Comparison of ENCODE assay signal across 12 mouse cellular contexts in the genomic region with DNA sequence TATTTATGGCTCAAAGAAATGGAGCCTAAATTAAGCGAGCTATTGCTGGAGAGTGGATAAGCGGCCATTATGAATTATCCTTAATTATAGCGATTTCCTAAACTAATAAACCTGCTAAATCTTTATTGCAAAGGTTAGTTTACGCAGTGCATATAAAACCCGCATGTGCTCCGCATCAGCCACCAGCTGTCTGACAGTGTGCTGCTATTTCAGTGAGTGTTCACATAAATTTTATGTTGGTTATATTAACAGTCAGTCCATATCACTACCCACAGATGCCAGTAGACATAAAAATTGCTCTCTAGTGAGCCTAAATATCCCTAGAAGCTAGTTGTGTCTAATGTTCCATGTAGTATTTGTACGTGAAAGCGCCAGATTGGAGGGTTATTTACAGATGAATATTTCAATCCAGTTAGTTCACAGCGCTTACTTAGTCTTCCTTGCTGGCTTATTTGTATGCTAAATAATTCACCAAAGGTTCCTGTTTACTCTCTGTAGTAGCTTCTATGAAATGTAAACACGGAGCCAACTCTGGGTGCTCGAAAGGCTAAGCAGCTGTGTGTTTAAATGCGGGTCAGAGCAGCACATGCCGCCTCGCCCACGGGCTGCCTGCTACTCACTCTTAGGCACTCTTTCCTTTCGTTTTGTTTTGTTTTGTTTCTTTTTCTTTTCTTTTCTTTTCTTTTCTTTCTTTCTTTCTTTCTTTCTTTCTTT.
DNase-seq lines count a peak whose midpoint lies in the region; ATAC-seq and TF ChIP-seq lines count a peak whose summit lies in the region.
"Had no signal": no experiment of that assay in that cellular context is flagged by ENCODE, and none has a peak within 500 bp of the region (broad histone marks: within the 10 kb centered on the region; RNA-seq: fewer than 3 reads in every experiment).

No protein-coding gene starts in this region.

- no peak overlapping the region for H3K9ac ChIP-seq in heart, embryonic 11.5 days (ENCODE audit: low read depth, low read length)
- no peak overlapping the region for H3K9ac ChIP-seq in intestine, postnatal 0 days (ENCODE audit: low read depth, low read length)
- no peak overlapping the region for H3K9ac ChIP-seq in intestine, embryonic 15.5 days
- H3K9ac ChIP-seq in midbrain, embryonic 14.5 days (replicated peaks; ENCODE audit: low read length), result no peak overlapping the region
- no peak overlapping the region for H3K9ac ChIP-seq in midbrain, embryonic 16.5 days (ENCODE audit: low read depth, low read length)
- H3K9ac ChIP-seq in neural tube, embryonic 15.5 days (replicated peaks), result no peak overlapping the region
- H3K9ac ChIP-seq: hindbrain, embryonic 12.5 days; liver, embryonic 14.5 days had no signal

- peaks cover 4% of the 10 kb centered on the region; the same call in 1 of the 2 replicates for H3K27me3 ChIP-seq in heart, embryonic 11.5 days (ENCODE audit: control insufficient read depth, insufficient read depth, low read length)
- no peaks in the 10 kb centered on the region for H3K27me3 ChIP-seq in intestine, postnatal 0 days (replicated peaks; ENCODE audit: control insufficient read depth, insufficient read depth, low read length)
- no peaks in the 10 kb centered on the region for H3K27me3 ChIP-seq in intestine, embryonic 15.5 days (replicated peaks)
- peaks cover 11% of the 10 kb centered on the region; the same call in 1 of the 2 replicates for H3K27me3 ChIP-seq in midbrain, embryonic 14.5 days (ENCODE audit: control insufficient read depth, insufficient read depth, low read length)
- H3K27me3 ChIP-seq in midbrain, embryonic 16.5 days (ENCODE audit: control insufficient read depth, insufficient read depth, low read depth, low read length), result peaks cover 3% of the 10 kb centered on the region; the same call in 1 of the 2 replicates
- H3K27me3 ChIP-seq in neural tube, embryonic 15.5 days (replicated peaks), result peaks cover 70% of the 10 kb centered on the region

- no peak overlapping the region for H3K4me3 ChIP-seq in heart, embryonic 11.5 days (ENCODE audit: low read depth, low read length)
- H3K4me3 ChIP-seq in intestine, postnatal 0 days (ENCODE audit: low read depth, low read length), result no peak overlapping the region
- H3K4me3 ChIP-seq in intestine, embryonic 15.5 days (replicated peaks), result no peak overlapping the region
- H3K4me3 ChIP-seq in midbrain, embryonic 14.5 days (replicated peaks; ENCODE audit: low read depth, low read length), result no peak overlapping the region
- no peak overlapping the region for H3K4me3 ChIP-seq in midbrain, embryonic 16.5 days (ENCODE audit: low read depth, low read length)
- H3K4me3 ChIP-seq in neural tube, embryonic 15.5 days (replicated peaks), result no peak overlapping the region
- H3K4me3 ChIP-seq: hindbrain, embryonic 12.5 days had no signal

- no peak overlapping the region for H3K27ac ChIP-seq in heart, embryonic 11.5 days (ENCODE audit: low read depth, low read length)
- H3K27ac ChIP-seq in intestine, postnatal 0 days (ENCODE audit: low read depth, low read length), result no peak overlapping the region; the same call in 1 of the 2 replicates
- no peak overlapping the region for H3K27ac ChIP-seq in intestine, embryonic 15.5 days
- H3K27ac ChIP-seq in midbrain, embryonic 14.5 days (replicated peaks; ENCODE audit: low read depth, low read length), result no peak overlapping the region
- H3K27ac ChIP-seq in midbrain, embryonic 16.5 days (ENCODE audit: low read length), result no peak overlapping the region
- H3K27ac ChIP-seq in neural tube, embryonic 15.5 days (replicated peaks), result no peak overlapping the region
- H3K27ac ChIP-seq: embryonic facial prominence, embryonic 10.5 days; liver, embryonic 14.5 days had no signal

- no peaks in the 10 kb centered on the region for H3K36me3 ChIP-seq in heart, embryonic 11.5 days (ENCODE audit: control insufficient read depth, insufficient read depth, low read length)
- H3K36me3 ChIP-seq in intestine, postnatal 0 days (ENCODE audit: control insufficient read depth, insufficient read depth), result 0 out of 2 replicates have a peak, but pooled peaks cover 7% of the 10 kb centered on the region
- no peaks in the 10 kb centered on the region for H3K36me3 ChIP-seq in intestine, embryonic 15.5 days
- no peaks in the 10 kb centered on the region for H3K36me3 ChIP-seq in midbrain, embryonic 14.5 days (ENCODE audit: control insufficient read depth, insufficient read depth, low read length)
- no peaks in the 10 kb centered on the region for H3K36me3 ChIP-seq in midbrain, embryonic 16.5 days (ENCODE audit: control insufficient read depth, insufficient read depth, low read length)
- H3K36me3 ChIP-seq in neural tube, embryonic 15.5 days, result no peaks in the 10 kb centered on the region
- H3K36me3 ChIP-seq: hindbrain, embryonic 12.5 days had no signal

- ATAC-seq in heart, embryonic 11.5 days (replicated peaks; ENCODE audit: insufficient number of reproducible peaks, low FRiP score, low TSS enrichment), result no peak
- ATAC-seq in intestine, postnatal 0 days, result no peak
- ATAC-seq in intestine, embryonic 15.5 days, result no peak
- no peak for ATAC-seq in midbrain, embryonic 14.5 days (ENCODE audit: low FRiP score, low TSS enrichment)
- no peak for ATAC-seq in midbrain, embryonic 16.5 days
- ATAC-seq in neural tube, embryonic 15.5 days (ENCODE audit: low FRiP score), result peak; percentile 46; the same call in 1 of the 2 replicates

- H3K9me3 ChIP-seq in heart, embryonic 11.5 days (replicated peaks; ENCODE audit: control insufficient read depth, low read length), result no peaks in the 10 kb centered on the region
- H3K9me3 ChIP-seq in intestine, postnatal 0 days (ENCODE audit: control insufficient read depth), result no peaks in the 10 kb centered on the region
- no peaks in the 10 kb centered on the region for H3K9me3 ChIP-seq in intestine, embryonic 15.5 days
- H3K9me3 ChIP-seq in midbrain, embryonic 14.5 days (ENCODE audit: control insufficient read depth, low read length), result no peaks in the 10 kb centered on the region
- H3K9me3 ChIP-seq in midbrain, embryonic 16.5 days (replicated peaks; ENCODE audit: control insufficient read depth, low read length, poor library complexity, severe bottlenecking), result no peaks in the 10 kb centered on the region
- H3K9me3 ChIP-seq in neural tube, embryonic 15.5 days (replicated peaks), result no peaks in the 10 kb centered on the region
- H3K9me3 ChIP-seq: embryonic facial prominence, embryonic 10.5 days; hindbrain, embryonic 12.5 days had no signal

- TF ChIP-seq CTCF in intestine, postnatal 0 days (IDR thresholded peaks at IDR 0.05; ENCODE audit: low read depth), result no peak

- 73% methylated on average over 16 of the region's 16 CpGs for WGBS in heart, embryonic 11.5 days (ENCODE audit: insufficient replicate concordance)
- WGBS in intestine, postnatal 0 days, result 57% methylated on average over 16 of the region's 16 CpGs
- 45% methylated on average over 16 of the region's 16 CpGs for WGBS in intestine, embryonic 15.5 days
- 49% methylated on average over 16 of the region's 16 CpGs for WGBS in midbrain, embryonic 14.5 days
- 50% methylated on average over 16 of the region's 16 CpGs for WGBS in midbrain, embryonic 16.5 days
- 23% methylated on average over 16 of the region's 16 CpGs for WGBS in neural tube, embryonic 15.5 days

- peaks cover 20% of the 10 kb centered on the region for H3K4me1 ChIP-seq in heart, embryonic 11.5 days (ENCODE audit: control insufficient read depth, insufficient read depth, low read length)
- H3K4me1 ChIP-seq in intestine, postnatal 0 days (replicated peaks; ENCODE audit: control insufficient read depth, insufficient read depth, low read length), result no peaks in the 10 kb centered on the region
- 0 out of 2 replicates have a peak, but pooled peaks cover 5% of the 10 kb centered on the region for H3K4me1 ChIP-seq in intestine, embryonic 15.5 days (replicated peaks)
- peaks cover 53% of the 10 kb centered on the region for H3K4me1 ChIP-seq in midbrain, embryonic 14.5 days (ENCODE audit: control insufficient read depth, insufficient read depth, low read length)
- H3K4me1 ChIP-seq in midbrain, embryonic 16.5 days (ENCODE audit: control insufficient read depth, insufficient read depth, low read length), result peaks cover 28% of the 10 kb centered on the region
- peaks cover 35% of the 10 kb centered on the region for H3K4me1 ChIP-seq in neural tube, embryonic 15.5 days

- H3K4me2 ChIP-seq in heart, embryonic 11.5 days, result peak overlapping the region; percentile 39
- peak overlapping the region; percentile 10; the same call in 1 of the 2 replicates for H3K4me2 ChIP-seq in intestine, postnatal 0 days (replicated peaks; ENCODE audit: low read depth)
- no peak overlapping the region for H3K4me2 ChIP-seq in intestine, embryonic 15.5 days (replicated peaks)
- H3K4me2 ChIP-seq in midbrain, embryonic 14.5 days (ENCODE audit: low read length), result 0 out of 2 replicates have a peak overlapping the region, but pooled peaks have one; percentile 33
- no peak overlapping the region for H3K4me2 ChIP-seq in midbrain, embryonic 16.5 days (ENCODE audit: low read length)
- peak overlapping the region; percentile 5; the same call in 1 of the 2 replicates for H3K4me2 ChIP-seq in neural tube, embryonic 15.5 days

- DNase-seq in heart, adult 11 months, result no peak
- peak; percentile 44 for DNase-seq in midbrain, embryonic 14.5 days
- DNase-seq in urinary bladder, postnatal 36 days (ENCODE audit: low spot score in 2 of 2), result no peak
- DNase-seq: gastrocnemius, postnatal 10 days had no signal

Comparison
In these comparisons a context has a peak if more than half of its experiments do, and no peak if none do; other contexts are left out.
1. H3K4me2 ChIP-seq: peak in heart, embryonic 11.5 days (single experiment), intestine, postnatal 0 days (single experiment), midbrain, embryonic 14.5 days (single experiment) and neural tube, embryonic 15.5 days (single experiment); none in intestine, embryonic 15.5 days (single experiment) and midbrain, embryonic 16.5 days (single experiment).